Mouse (Mus musculus): ENCODE measurements at regions not wholly inside any gene's neighbourhood (a gene's known extent, or its start where the extent isn't known, plus 50 kb on each side); places are given as distances from the start of the nearest gene placed in this dataset.

DNA sequence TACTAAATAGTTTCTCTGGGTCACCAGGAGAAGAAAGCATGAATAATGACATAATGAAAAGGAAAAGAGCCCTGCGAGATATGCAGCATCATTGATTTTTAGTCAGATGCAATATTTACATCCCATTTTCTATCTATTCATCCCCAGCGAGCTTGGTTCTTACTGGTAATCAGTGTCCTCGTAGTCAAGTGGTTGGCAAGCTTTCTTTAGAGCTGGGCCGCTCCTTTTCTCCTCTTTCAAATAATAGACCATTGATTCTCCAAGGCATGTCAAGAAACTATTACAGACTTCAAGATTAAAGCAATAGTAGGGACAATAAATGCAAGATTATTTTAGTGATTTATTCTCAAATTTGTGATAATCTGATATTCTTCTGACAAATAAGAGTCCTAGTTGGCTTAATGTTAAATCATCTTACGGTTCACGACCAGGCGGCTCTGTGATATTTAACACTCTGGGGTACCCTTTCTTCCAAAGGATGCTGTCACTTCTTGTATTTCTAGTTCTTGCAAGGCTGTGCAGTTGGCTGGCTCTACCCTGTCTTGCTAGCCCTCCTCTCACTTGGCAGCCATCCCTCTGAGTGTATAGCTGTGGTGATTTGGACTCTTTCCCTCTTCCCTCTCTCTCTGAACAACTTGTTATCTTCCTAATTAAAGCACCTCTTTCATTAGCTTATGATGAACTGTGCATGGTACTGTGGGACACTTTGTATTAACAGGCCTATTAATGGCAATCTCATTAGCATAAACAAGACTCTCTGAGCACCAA is 185.6 kb upstream of the Usp25 start:
- no peak overlapping the region for H3K9ac ChIP-seq
- ATAC-seq (ENCODE audit: insufficient read depth) = no peak
- H3K9me3 ChIP-seq (replicated peaks) = no peaks in the 10 kb centered on the region
- no peaks in the 10 kb centered on the region for H3K27me3 ChIP-seq
- WGBS (ENCODE audit: insufficient replicate concordance) = 69% methylated on average over 7 of the region's 7 CpGs
- no peak overlapping the region for H3K27ac ChIP-seq (replicated peaks)
- H3K4me2 ChIP-seq = no peak overlapping the region
- no peaks in the 10 kb centered on the region for H3K4me1 ChIP-seq (replicated peaks)
- no peaks in the 10 kb centered on the region for H3K36me3 ChIP-seq (replicated peaks)
- H3K4me3 ChIP-seq (replicated peaks) = no peak overlapping the region

- H3K9ac ChIP-seq = no peak overlapping the region
- H3K27ac ChIP-seq (replicated peaks) = no peak overlapping the region
- H3K4me3 ChIP-seq (replicated peaks) = no peak overlapping the region
- no peaks in the 10 kb centered on the region for H3K4me1 ChIP-seq (replicated peaks)
- 80% methylated on average over 10 of the region's 10 CpGs for WGBS (ENCODE audit: insufficient replicate concordance)
- H3K36me3 ChIP-seq (replicated peaks) = no peaks in the 10 kb centered on the region
- no peak for ATAC-seq (ENCODE audit: insufficient read depth)
- no peak overlapping the region for H3K4me2 ChIP-seq
- H3K27me3 ChIP-seq = no peaks in the 10 kb centered on the region
- H3K9me3 ChIP-seq (replicated peaks) = no peaks in the 10 kb centered on the region
These were observed 192.2 kb upstream of the Usp25 start for GRCm38 (mm10) chr16:76821261-76821660.

DNA sequence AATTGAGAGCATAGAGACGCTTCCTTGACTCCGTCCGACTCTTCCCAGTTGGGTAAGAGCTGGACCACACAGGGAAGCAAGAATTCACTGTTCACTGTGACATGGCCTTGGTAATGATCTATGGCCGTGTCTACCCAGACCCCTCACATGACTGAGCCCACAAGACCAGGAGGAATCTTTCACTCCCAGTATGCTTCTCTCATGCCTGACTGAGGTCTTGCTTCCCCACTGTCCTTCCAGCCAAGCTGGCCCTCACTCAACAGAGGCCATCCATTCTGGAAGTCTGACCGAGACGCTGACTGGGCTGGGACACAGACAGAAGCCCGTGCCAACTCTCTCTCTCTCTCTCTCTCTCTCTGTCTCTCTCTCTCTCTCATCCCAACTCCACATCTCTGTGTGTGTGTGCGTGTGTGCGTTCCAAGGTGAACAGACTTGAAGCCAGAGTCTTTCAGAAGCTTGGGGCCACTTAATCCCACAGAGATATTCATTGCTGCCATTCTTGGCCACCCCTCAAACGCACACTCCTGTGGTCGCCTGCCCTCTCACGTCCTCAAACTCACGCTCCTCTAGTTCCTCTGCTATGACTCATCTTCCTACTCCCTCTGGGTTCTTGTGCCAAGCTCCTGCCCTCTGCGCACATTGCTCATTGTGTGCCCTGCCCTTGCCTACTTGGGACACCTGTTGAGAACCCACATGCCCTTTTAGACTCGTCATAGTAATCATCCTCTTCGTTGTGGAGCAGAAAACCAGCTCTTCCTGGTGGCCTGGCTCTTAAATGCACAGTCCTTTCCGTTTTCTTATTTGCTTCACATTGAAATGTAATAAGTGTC is 197.2 kb upstream of the Usp25 start:
- no peaks in the 10 kb centered on the region for H3K27me3 ChIP-seq
- no peaks in the 10 kb centered on the region for H3K4me1 ChIP-seq (replicated peaks)
- no peak for ATAC-seq (ENCODE audit: insufficient read depth)
- H3K9ac ChIP-seq = no peak overlapping the region
- no peak overlapping the region for H3K4me2 ChIP-seq
- 62% methylated on average over 17 of the region's 17 CpGs for WGBS (ENCODE audit: insufficient replicate concordance)
- H3K36me3 ChIP-seq (replicated peaks) = no peaks in the 10 kb centered on the region
- no peak overlapping the region for H3K4me3 ChIP-seq (replicated peaks)
- no peak overlapping the region for H3K27ac ChIP-seq (replicated peaks)
- no peaks in the 10 kb centered on the region for H3K9me3 ChIP-seq (replicated peaks)

DNA sequence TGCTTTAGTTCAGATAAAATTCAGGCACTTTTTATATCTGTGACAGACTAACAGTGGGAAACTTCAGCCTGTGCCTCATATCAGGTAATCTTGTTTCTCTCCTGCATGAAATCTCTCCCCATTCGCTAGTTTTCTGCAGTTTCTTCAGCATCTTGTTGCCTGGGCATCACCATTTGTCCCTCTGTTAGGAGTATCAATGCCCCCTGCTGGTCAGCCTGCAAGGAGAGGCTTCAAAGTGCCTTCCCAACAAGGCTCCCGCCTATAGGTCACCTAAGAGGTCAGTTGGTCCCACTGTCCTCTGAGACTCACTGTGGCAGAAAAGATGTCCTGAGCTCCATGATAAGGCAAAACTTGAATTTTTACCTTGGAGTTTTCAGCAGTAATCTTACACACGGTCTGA is 209.8 kb upstream of the Usp25 start:
- 24% methylated on average over 3 of the region's 3 CpGs for WGBS (ENCODE audit: insufficient replicate concordance)
- no peak for ATAC-seq (ENCODE audit: insufficient read depth)
- no peak overlapping the region for H3K27ac ChIP-seq (replicated peaks)
- H3K4me2 ChIP-seq = no peak overlapping the region
- no peaks in the 10 kb centered on the region for H3K27me3 ChIP-seq
- H3K4me3 ChIP-seq (replicated peaks) = no peak overlapping the region
- H3K4me1 ChIP-seq (replicated peaks) = no peaks in the 10 kb centered on the region
- H3K36me3 ChIP-seq (replicated peaks) = no peaks in the 10 kb centered on the region
- no peak overlapping the region for H3K9ac ChIP-seq
- H3K9me3 ChIP-seq (replicated peaks) = no peaks in the 10 kb centered on the region

- WGBS (ENCODE audit: insufficient replicate concordance) = 48% methylated on average over 6 of the region's 6 CpGs
- Histone ChIP-seq H3K9ac (no peak overlapping the region), H3K4me2 (no peak overlapping the region), H3K4me1 (replicated peaks) (no peaks in the 10 kb centered on the region), H3K4me3 (replicated peaks) (no peak overlapping the region), H3K27ac (replicated peaks) (no peak overlapping the region), H3K36me3 (replicated peaks) (no peaks in the 10 kb centered on the region), H3K27me3 (no peaks in the 10 kb centered on the region), H3K9me3 (replicated peaks) (no peaks in the 10 kb centered on the region)
- ATAC-seq (ENCODE audit: insufficient read depth) = no peak
These were observed 226.9 kb upstream of the Usp25 start for GRCm38 (mm10) chr16:76786405-76787155.

- WGBS (ENCODE audit: insufficient replicate concordance) = 69% methylated on average over 5 of the region's 5 CpGs
- H3K27me3 ChIP-seq = no peaks in the 10 kb centered on the region
- H3K9me3 ChIP-seq (replicated peaks) = no peaks in the 10 kb centered on the region
- H3K36me3 ChIP-seq (replicated peaks) = no peaks in the 10 kb centered on the region
- no peak overlapping the region for H3K4me2 ChIP-seq
- H3K9ac ChIP-seq = no peak overlapping the region
- no peak overlapping the region for H3K4me3 ChIP-seq (replicated peaks)
- no peak overlapping the region for H3K27ac ChIP-seq (replicated peaks)
- no peaks in the 10 kb centered on the region for H3K4me1 ChIP-seq (replicated peaks)
- ATAC-seq (ENCODE audit: insufficient read depth) = no peak
These were observed 230.8 kb upstream of the Usp25 start for GRCm38 (mm10) chr16:76782656-76783055.

GRCm38 (mm10) chr16:76775790-76776189 is 237.7 kb upstream of the Usp25 start:
- 65% methylated on average over 2 of the region's 2 CpGs for WGBS (ENCODE audit: insufficient replicate concordance)
- Histone ChIP-seq H3K27ac (replicated peaks) (no peak overlapping the region), H3K27me3 (no peaks in the 10 kb centered on the region)

DNA sequence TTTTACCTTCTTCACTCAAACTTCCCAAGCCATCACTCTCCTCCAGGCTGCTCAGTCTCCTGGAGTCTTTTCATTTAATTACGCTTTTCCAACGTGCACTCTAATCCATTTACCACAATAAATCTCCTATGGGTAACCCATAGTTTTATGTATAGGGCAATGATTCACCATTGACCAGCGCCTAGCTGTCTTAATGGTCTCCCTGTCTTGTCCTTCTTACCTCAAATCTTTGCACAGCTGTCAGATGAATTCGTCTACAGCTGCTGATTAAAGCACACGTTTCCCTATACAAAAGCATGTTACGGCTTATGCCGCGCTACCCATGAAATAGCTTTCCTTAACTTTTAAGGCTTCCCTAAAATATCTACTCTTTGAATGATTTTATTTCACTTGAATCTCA is 239.5 kb upstream of the Usp25 start:
- H3K4me1 ChIP-seq (replicated peaks) = no peaks in the 10 kb centered on the region
- no peak for ATAC-seq (ENCODE audit: insufficient read depth)
- H3K4me3 ChIP-seq (replicated peaks) = no peak overlapping the region
- no peaks in the 10 kb centered on the region for H3K27me3 ChIP-seq
- no peak overlapping the region for H3K27ac ChIP-seq (replicated peaks)
- H3K36me3 ChIP-seq (replicated peaks) = no peaks in the 10 kb centered on the region
- no peaks in the 10 kb centered on the region for H3K9me3 ChIP-seq (replicated peaks)
- H3K4me2 ChIP-seq = no peak overlapping the region
- 71% methylated on average over 8 of the region's 8 CpGs for WGBS (ENCODE audit: insufficient replicate concordance)
- H3K9ac ChIP-seq = no peak overlapping the region

More at GRCm38 (mm10) chr16:76775790-76776189, 237.7 kb upstream of the Usp25 start:
- ATAC-seq (ENCODE audit: insufficient read depth) = no peak
- H3K4me2 ChIP-seq = no peak overlapping the region
- no peaks in the 10 kb centered on the region for H3K9me3 ChIP-seq (replicated peaks)
- H3K9ac ChIP-seq = no peak overlapping the region
- no peak overlapping the region for H3K4me3 ChIP-seq (replicated peaks)
- no peaks in the 10 kb centered on the region for H3K4me1 ChIP-seq (replicated peaks)
- no peaks in the 10 kb centered on the region for H3K36me3 ChIP-seq (replicated peaks)

- H3K36me3 ChIP-seq (replicated peaks) = no peaks in the 10 kb centered on the region
- no peaks in the 10 kb centered on the region for H3K9me3 ChIP-seq (replicated peaks)
- ATAC-seq (ENCODE audit: insufficient read depth) = no peak
- no peak overlapping the region for H3K27ac ChIP-seq (replicated peaks)
- H3K4me1 ChIP-seq (replicated peaks) = no peaks in the 10 kb centered on the region
- no peak overlapping the region for H3K4me2 ChIP-seq
- no peak overlapping the region for H3K9ac ChIP-seq
- no peaks in the 10 kb centered on the region for H3K27me3 ChIP-seq
- H3K4me3 ChIP-seq (replicated peaks) = no peak overlapping the region
These were observed 240.0 kb upstream of the Usp25 start for GRCm38 (mm10) chr16:76773466-76773865.

GRCm38 (mm10) chr16:76768607-76769006 is 244.9 kb upstream of the Usp25 start:
- Histone ChIP-seq H3K27me3 (no peaks in the 10 kb centered on the region), H3K4me2 (no peak overlapping the region), H3K9me3 (replicated peaks) (no peaks in the 10 kb centered on the region), H3K27ac (replicated peaks) (no peak overlapping the region), H3K36me3 (replicated peaks) (no peaks in the 10 kb centered on the region), H3K9ac (no peak overlapping the region), H3K4me3 (replicated peaks) (no peak overlapping the region), H3K4me1 (replicated peaks) (no peaks in the 10 kb centered on the region)
- no peak for ATAC-seq (ENCODE audit: insufficient read depth)
- WGBS (ENCODE audit: insufficient replicate concordance) = 51% methylated on average over 9 of the region's 9 CpGs

DNA sequence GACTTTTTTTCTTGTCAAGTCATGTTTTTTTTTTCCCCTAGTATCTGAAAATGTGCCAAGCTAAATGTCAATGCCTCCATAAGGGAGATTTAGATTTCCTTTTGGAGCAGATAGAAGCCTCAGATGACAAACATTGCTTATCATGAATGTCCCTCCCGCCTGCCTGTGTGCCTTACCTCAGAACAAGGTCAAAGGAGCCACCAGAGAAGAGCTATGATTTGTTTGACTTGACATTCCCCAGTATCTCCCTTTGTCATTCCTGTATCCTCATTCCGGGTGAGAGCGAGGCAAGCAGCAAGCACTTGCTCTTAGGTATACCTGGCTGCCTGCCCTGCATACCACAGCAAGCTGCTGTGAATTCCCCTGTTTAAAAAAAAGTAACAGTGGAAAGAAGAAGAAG is 246.9 kb upstream of the Usp25 start:
- H3K4me1 ChIP-seq (replicated peaks) = no peaks in the 10 kb centered on the region; the same call in 1 of the 2 replicates
- H3K9me3 ChIP-seq (replicated peaks) = no peaks in the 10 kb centered on the region
- no peak overlapping the region for H3K4me3 ChIP-seq (replicated peaks)
- WGBS (ENCODE audit: insufficient replicate concordance) = 58% methylated on average over 3 of the region's 3 CpGs
- no peak overlapping the region for H3K9ac ChIP-seq
- no peak overlapping the region for H3K27ac ChIP-seq (replicated peaks)
- no peaks in the 10 kb centered on the region for H3K27me3 ChIP-seq
- H3K36me3 ChIP-seq (replicated peaks) = no peaks in the 10 kb centered on the region
- no peak overlapping the region for H3K4me2 ChIP-seq
- ATAC-seq (ENCODE audit: insufficient read depth) = no peak

Data from liver, embryonic 15.5 days (tissue).